Mouse (Mus musculus) spleen, adult 2 months (tissue): ENCODE measurements at regions not wholly inside any gene's neighbourhood (a gene's known extent, or its start where the extent isn't known, plus 50 kb on each side); places are given as distances from the start of the nearest gene placed in this dataset.

ENCODE experiments used
- DNase-seq, 2 experiments: peaks; one replicate each; pipeline versions ENCODE4 v3.0.0 to v3.0.0-alpha.2; 2012 to 2021; ENCODE audit warnings: low spot score in 2 of 2, low read depth in 1 of 2
- H3K27ac ChIP-seq: fragments of 200-500 bp; 2 replicates; pipeline ENCODE4 v1.5.1; 2012; ENCODE audit warnings: low read length, inconsistent platforms; ENCODE audit not compliant: insufficient read depth
- H3K27me3 ChIP-seq: fragments of 200-500 bp; 2 replicates; pipeline ENCODE4 v1.6.1; 2012; ENCODE audit warnings: mild to moderate bottlenecking, moderate library complexity, low read length, inconsistent platforms; ENCODE audit not compliant: control insufficient read depth, insufficient read depth
- H3K36me3 ChIP-seq: fragments of 200-500 bp; 2 replicates; pipeline ENCODE4 v1.6.1; 2012; ENCODE audit warnings: mild to moderate bottlenecking, low read length, inconsistent platforms; ENCODE audit not compliant: control insufficient read depth, insufficient read depth
- H3K4me1 ChIP-seq: fragments of 200-500 bp; 2 replicates; pipeline ENCODE4 v1.6.1; 2011; ENCODE audit warnings: inconsistent platforms; ENCODE audit not compliant: control insufficient read depth, insufficient read depth, insufficient read length
- H3K4me3 ChIP-seq: fragments of 200-500 bp; 2 replicates; pipeline ENCODE4 v1.5.1; 2011; ENCODE audit warnings: mild to moderate bottlenecking, inconsistent platforms; ENCODE audit not compliant: insufficient read depth, insufficient read length; ENCODE audit errors: extremely low read depth
- CTCF ChIP-seq: fragments of 200-500 bp; IDR thresholded peaks from 2 replicates; pipeline ENCODE4 v1.5.1; 2011; ENCODE audit warnings: mild to moderate bottlenecking, inconsistent platforms; ENCODE audit not compliant: insufficient read depth, insufficient read length, insufficient replicate concordance; ENCODE audit errors: extremely low read depth
- POLR2A ChIP-seq: fragments of 200-500 bp; IDR thresholded peaks from 2 replicates; pipeline ENCODE4 v1.6.1; 2011; ENCODE audit warnings: low read depth, low read length, inconsistent platforms
- WGBS: fragments of 180-500 bp; shearing (Covaris S2); methylation state at CpG from one replicate; pipeline ENCODE4 v1.1.7; 2018; 5-methylcytosine and 5-hydroxymethylcytosine counted together

DNA sequence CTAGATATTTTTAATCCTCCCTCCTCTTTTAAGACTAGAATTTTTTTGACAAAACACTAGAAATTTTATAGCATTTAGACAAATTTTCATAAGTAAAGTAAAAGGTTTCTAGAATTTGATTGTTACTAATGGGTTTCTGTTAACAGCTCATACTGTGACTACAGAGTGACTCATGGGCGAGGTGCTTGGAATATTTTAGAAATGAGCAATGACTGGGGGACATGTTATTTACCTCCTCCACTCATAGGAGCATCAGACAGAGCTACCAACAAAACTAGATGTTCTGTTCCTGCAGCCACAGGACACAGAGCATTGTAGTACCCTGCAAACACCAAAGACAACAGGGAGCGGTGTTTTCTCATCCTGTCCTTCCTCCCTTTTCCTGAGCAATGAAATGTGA, 144.3 kb upstream of the Sp8 start:
- Histone ChIP-seq H3K4me1 (no peaks in the 10 kb centered on the region), H3K36me3 (no peaks in the 10 kb centered on the region), H3K27me3 (no peaks in the 10 kb centered on the region), H3K27ac (no peak overlapping the region), H3K4me3 (no peak overlapping the region)
- no peak for TF ChIP-seq POLR2A
- TF ChIP-seq CTCF = no peak
- WGBS = 78% methylated on average over 2 of the region's 2 CpGs
- DNase-seq = no peak

DNA sequence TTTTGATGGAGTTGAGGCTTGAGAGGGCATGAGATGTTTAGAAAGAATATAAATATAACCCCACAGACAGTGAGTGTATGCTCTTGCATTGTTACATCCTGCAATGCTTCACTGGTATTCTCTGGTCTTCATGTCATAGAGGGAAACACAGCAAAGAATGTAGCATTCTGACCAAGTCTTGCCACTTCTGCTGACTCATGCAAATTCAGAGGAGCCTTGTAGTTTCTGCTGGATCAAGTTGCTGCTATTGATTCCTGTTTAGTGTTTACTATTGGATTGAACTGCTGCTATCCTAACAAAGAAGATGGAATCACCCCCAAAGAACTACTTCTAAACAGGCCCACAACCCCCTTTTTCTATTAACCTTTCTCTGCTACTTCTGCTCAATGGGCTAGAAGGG, 148.0 kb upstream of the Sp8 start:
- no peak overlapping the region for H3K4me3 ChIP-seq
- TF ChIP-seq POLR2A (no peak), CTCF (no peak)
- DNase-seq = no peak
- no peaks in the 10 kb centered on the region for H3K27me3 ChIP-seq
- H3K4me1 ChIP-seq = no peaks in the 10 kb centered on the region
- H3K27ac ChIP-seq = no peak overlapping the region
- no peaks in the 10 kb centered on the region for H3K36me3 ChIP-seq

GRCm38 (mm10) chr12:118694701-118695100, 151.4 kb upstream of the Sp8 start:
- 59% methylated on average over 2 of the region's 2 CpGs for WGBS
- Histone ChIP-seq H3K27me3 (no peaks in the 10 kb centered on the region), H3K4me3 (no peak overlapping the region), H3K4me1 (no peaks in the 10 kb centered on the region), H3K27ac (no peak overlapping the region), H3K36me3 (no peaks in the 10 kb centered on the region)
- TF ChIP-seq POLR2A (no peak), CTCF (no peak)
- no peak for DNase-seq

DNA sequence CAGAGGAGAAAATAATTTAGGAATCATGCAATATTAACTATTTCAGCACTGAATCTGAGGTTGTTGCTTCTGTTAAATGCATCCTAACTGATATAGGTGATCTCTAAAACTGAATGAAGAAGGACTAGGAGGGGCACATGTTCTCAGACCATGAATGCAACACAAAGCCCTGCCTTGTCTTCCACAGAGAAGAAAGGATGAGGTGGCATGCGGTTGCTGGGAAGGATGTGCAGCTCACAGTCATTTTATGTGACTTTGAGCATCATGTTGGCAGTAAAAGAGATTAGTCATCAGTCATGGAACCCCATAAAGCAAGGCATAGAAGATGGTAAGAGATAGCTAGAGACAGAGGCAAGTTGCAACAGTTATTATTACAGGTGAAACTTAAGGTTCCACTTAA, 163.2 kb upstream of the Sp8 start:
- Histone ChIP-seq H3K27me3 (no peaks in the 10 kb centered on the region), H3K27ac (no peak overlapping the region), H3K4me1 (no peaks in the 10 kb centered on the region), H3K4me3 (no peak overlapping the region), H3K36me3 (no peaks in the 10 kb centered on the region)
- TF ChIP-seq POLR2A = no peak
- no peak for TF ChIP-seq CTCF
- DNase-seq = no peak
- WGBS = 90% methylated on average over 1 of the region's 1 CpGs

- H3K27ac ChIP-seq = no peak overlapping the region
- 90% methylated on average over 4 of the region's 4 CpGs for WGBS
- H3K36me3 ChIP-seq = no peaks in the 10 kb centered on the region
- TF ChIP-seq CTCF (no peak), POLR2A (no peak)
- no peak for DNase-seq
- no peak overlapping the region for H3K4me3 ChIP-seq
- H3K4me1 ChIP-seq = no peaks in the 10 kb centered on the region
- H3K27me3 ChIP-seq = no peaks in the 10 kb centered on the region
Observed at GRCm38 (mm10) chr12:118677989-118678388, 168.1 kb upstream of the Sp8 start.

GRCm38 (mm10) chr12:118661575-118661974, 184.6 kb upstream of the Sp8 start:
- DNase-seq = no peak
- no peak overlapping the region for H3K4me3 ChIP-seq
- no peaks in the 10 kb centered on the region for H3K27me3 ChIP-seq
- H3K36me3 ChIP-seq = no peaks in the 10 kb centered on the region
- H3K27ac ChIP-seq = no peak overlapping the region
- no peak for TF ChIP-seq POLR2A
- TF ChIP-seq CTCF = no peak
- 56% methylated on average over 9 of the region's 9 CpGs for WGBS
- no peaks in the 10 kb centered on the region for H3K4me1 ChIP-seq

DNA sequence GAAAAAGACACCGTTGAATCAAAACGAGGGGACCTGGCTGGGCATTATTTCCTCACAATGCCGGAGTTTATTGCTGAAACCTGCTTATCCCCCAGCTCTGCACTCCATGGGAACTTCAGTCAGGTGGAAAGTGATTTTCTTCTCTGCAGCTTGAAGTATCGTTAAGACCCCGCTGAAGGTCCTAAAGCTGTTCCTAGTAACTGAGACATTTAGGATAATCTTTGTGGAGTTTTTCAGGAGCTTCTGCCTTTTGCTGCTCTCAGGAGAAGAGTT, 185.0 kb upstream of the Sp8 start:
- 37% methylated on average over 5 of the region's 5 CpGs for WGBS
- no peak overlapping the region for H3K27ac ChIP-seq
- TF ChIP-seq CTCF (no peak), POLR2A (no peak)
- no peak overlapping the region for H3K4me3 ChIP-seq
- no peaks in the 10 kb centered on the region for H3K4me1 ChIP-seq
- no peaks in the 10 kb centered on the region for H3K27me3 ChIP-seq
- no peak for DNase-seq
- no peaks in the 10 kb centered on the region for H3K36me3 ChIP-seq
